Mouse (Mus musculus) brown adipose tissue, adult 24 weeks (tissue): ENCODE results near the gene Xpot. TPM values are rescaled to one million over a fixed set of nuclear protein-coding genes. Genes with fewer than 3 reads are reported as not detected.

Source experiments
- H3K27ac ChIP-seq: fragments of 200-500 bp; replicated peaks from 2 replicates; pipeline ENCODE4 v1.5.1; 2012; ENCODE audit warnings: low read depth, mild to moderate bottlenecking, low read length
- H3K4me1 ChIP-seq: fragments of 200-500 bp; 2 replicates; pipeline ENCODE4 v1.6.1; 2012; ENCODE audit warnings: low read length, mixed read lengths; ENCODE audit not compliant: control insufficient read depth, insufficient read depth, insufficient read length
- H3K4me3 ChIP-seq: fragments of 200-500 bp; 2 replicates; pipeline ENCODE4 v1.5.1; 2012; ENCODE audit warnings: low read depth, mild to moderate bottlenecking, low read length, moderate library complexity; ENCODE audit not compliant: insufficient read depth
- polyA plus RNA-seq: library from polyadenylated mRNA; stranded (reverse); fragments of >200 nt; gene quantifications from 2 replicates; pipeline ENCODE4 v1.2.4, GENCODE M21; 2012; ENCODE audit not compliant: missing spikeins, insufficient read depth, insufficient read length

Xpot gene
- polyA plus RNA-seq, 1 experiment = 30.2 TPM

DNA sequence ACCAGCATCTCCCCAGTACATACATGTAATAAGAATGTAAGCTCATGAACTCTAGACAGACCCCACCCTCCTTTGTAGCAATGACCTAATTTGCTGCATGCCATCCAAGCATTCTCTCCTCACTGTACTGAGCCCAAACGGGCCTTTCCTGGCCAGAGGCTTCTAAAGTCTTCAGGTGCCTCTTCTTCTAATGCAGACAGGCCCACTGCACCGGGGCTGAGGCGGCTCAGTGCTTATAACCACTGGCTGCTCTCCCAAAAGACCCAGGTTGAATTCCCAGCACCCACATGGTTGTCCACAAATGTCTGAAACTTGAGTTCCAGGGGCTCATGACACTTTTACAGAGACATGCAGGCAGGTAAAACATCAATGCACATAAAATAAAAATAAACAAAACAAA, 55.1 kb downstream of the Xpot start:
- H3K4me3 ChIP-seq = no peak overlapping the region
- no peak overlapping the region for H3K27ac ChIP-seq
- H3K4me1 ChIP-seq = no peaks in the 10 kb centered on the region

DNA sequence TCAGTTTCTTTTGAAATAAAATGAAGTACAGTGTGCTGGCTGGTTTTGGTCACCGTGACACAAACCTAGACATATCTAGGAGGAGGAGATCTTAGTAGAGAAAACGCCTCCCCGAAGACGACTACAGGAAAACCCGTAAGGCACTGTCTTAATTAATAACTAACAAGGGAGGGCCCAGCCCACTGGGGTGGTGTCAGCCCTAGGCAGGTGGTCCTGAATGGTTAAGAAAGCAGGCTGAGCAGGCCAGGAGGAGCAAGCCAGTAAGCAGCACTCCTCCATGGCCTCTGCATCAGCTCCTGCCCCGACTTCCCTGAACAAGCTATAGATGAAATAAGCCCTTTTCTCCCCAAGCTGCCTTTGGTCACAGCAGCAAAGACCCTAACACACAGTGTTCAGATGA, 56.3 kb downstream of the Xpot start:
- H3K4me1 ChIP-seq = no peaks in the 10 kb centered on the region
- no peak overlapping the region for H3K4me3 ChIP-seq

DNA sequence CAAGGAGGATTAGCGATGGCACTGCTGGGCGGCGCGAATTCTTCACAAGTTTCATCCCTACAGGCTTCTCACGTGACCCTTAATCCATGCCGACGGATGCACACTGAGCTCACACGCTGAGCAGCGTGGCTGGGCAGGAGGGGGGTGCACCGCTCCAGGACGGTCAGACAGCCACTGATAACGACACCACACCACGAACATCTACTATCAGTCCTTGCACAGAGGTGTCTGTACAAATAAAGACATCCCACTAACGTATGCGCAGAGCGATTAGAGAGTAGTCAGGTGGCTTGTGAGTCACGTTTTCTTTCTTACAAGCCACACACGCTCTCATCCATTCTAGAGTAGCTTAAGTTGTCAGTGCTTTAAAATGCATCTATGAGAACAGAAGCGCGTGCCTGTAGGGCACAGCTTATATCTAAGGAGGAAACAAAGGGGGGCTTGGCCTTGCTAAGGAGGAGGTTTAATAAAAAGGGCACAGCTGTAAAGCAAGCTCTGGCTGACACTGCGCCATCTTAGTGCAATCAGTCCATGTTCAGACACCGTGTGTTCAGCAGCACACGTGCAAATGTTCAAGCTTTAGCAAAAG, 57.0 kb downstream of the Xpot start:
- H3K27ac ChIP-seq = no peak overlapping the region
- H3K4me1 ChIP-seq = no peaks in the 10 kb centered on the region
- H3K4me3 ChIP-seq = no peak overlapping the region

More for the DNA sequence above, 56.3 kb downstream of the Xpot start:
- H3K27ac ChIP-seq = no peak overlapping the region

DNA sequence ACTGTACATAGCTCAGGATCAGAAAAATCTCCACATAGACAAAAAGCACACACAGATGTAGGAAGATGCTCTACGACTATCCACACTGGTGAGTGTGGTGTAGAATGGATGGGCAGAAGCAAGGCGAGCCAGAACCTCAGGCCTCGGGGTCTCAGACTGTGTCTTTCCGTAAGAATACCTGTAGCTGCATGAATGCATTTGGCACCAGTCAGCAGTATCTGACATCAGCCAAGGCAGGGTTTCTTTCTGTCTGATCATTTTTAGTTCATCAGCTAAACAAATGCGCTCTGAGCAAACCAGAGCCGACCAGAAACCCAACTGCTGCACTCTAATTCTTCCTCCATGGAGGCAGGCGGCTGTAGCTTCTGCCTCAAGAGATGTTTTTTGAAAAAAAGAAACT, 57.6 kb downstream of the Xpot start:
- Histone ChIP-seq H3K4me3 (no peak overlapping the region), H3K27ac (no peak overlapping the region), H3K4me1 (no peaks in the 10 kb centered on the region)

DNA sequence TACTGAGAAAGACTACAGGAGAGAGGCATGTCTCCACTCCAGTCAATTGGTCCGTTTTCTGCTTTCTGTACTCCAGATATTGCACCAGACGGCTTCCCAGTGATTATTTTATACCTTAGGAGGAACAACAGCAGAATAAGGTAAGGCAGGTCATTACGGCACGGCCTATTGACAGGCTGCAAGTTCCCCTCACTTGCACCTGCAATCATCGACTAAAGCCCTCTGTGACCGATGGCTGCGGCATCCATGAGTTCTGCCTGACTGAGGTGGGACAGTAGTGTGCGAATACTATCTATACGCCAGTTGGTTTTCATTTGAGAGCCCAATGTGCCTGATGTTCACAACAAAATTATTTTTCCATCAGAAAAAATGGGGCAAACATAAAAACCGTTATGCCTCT, 58.1 kb downstream of the Xpot start:
- H3K4me3 ChIP-seq = no peak overlapping the region
- H3K27ac ChIP-seq = no peak overlapping the region
- H3K4me1 ChIP-seq = no peaks in the 10 kb centered on the region

DNA sequence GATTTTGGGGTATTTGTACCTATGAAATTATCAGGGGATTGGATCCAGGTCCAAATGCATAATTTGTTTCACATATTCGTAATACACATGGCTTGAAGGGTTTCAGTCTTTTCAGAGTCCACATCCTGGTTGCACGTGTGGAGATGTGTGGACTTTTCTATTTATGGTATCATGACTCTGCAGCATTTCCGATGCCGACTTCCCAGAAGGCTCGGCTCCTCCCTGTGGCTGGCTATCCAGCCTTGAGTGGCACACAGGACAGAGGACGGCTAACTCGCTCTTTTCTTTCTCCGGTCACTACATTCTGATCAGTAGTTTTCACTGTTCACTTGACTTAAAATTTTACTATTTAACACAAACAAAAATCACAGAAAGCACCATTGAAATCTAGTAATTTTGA, 61.7 kb downstream of the Xpot start:
- Histone ChIP-seq H3K27ac (no peak overlapping the region), H3K4me1 (no peaks in the 10 kb centered on the region), H3K4me3 (no peak overlapping the region)

DNA sequence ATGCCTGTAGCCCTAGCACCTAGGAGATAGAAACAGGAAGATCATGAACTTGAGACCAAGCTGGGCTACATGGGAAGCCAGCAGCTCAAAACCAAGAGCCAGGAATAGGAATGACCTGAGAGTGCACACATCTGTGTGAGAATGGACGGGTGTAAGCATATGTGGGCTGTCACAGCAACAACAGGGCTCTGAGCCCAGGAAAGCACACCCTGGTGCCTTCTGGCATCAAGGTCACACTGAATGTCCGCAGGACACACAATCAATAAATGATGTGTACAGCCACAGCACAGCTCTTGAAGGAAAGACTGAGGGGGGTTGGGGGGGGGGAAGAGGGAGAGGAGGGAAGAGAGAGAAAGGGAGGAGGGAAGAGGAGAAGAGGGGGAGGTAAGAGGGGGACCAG, 67.9 kb downstream of the Xpot start:
- Histone ChIP-seq H3K27ac (no peak overlapping the region), H3K4me3 (no peak overlapping the region), H3K4me1 (no peaks in the 10 kb centered on the region)

DNA sequence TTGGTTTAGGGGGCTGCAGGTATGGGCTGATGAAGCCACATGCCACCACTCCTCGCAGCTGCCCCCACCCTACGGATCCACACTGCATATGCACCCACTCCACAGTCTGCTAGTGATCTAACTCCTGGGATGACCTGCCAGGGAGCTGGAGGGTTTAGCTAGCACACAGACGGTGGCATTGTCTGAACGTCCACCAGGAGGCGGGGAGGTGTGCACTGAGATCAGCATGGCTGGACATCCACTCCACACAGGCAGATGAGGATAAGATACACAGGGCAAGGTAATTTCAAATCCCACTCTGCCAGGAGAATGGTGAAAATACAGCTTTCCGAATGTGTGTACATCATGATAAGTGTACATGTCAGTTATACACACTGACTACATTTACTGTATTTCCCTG, 69.9 kb downstream of the Xpot start:
- Histone ChIP-seq H3K4me1 (no peaks in the 10 kb centered on the region), H3K27ac (no peak overlapping the region), H3K4me3 (no peak overlapping the region)

DNA sequence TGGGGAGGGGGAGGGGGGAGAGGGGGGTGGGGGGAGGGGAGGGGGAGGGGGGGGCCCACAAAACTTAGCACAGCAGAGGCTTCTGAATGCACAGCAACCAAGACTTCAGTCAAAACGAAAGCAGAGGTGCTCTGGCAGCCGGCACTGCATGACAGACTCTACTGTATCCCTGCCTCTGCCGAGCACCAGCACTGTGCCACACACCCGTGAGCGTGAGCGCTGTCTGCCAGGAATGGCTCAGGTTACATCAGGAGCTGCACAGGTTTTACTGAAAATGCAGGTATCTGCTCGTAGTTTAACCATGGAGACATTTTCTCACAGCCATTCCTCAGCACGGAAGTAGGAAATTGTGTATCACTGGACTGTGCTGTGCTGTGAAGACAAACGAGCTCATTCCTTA, 75.8 kb downstream of the Xpot start:
- H3K4me1 ChIP-seq = no peaks in the 10 kb centered on the region
- H3K27ac ChIP-seq = no peak overlapping the region
- H3K4me3 ChIP-seq = no peak overlapping the region

DNA sequence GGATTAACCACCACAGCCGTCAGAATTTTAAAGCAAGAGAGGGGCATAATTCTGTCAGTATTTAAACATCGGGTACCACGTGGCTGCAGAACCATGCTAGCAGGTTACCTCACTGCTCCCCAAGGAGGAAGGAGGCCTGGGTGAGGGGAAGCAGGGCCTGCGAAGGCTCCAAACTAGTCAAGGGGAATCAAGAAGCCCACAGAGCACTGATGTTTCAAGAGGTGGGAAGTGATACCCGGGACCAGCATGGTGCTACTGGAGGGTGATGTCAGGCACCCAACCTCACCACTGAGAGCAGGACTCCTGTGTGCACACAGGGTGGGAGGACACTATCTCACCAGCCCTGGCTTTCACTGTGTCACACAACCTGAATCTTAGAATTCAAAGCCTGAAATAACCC, 76.5 kb downstream of the Xpot start:
- no peak overlapping the region for H3K4me3 ChIP-seq
- H3K27ac ChIP-seq = no peak overlapping the region
- no peaks in the 10 kb centered on the region for H3K4me1 ChIP-seq

DNA sequence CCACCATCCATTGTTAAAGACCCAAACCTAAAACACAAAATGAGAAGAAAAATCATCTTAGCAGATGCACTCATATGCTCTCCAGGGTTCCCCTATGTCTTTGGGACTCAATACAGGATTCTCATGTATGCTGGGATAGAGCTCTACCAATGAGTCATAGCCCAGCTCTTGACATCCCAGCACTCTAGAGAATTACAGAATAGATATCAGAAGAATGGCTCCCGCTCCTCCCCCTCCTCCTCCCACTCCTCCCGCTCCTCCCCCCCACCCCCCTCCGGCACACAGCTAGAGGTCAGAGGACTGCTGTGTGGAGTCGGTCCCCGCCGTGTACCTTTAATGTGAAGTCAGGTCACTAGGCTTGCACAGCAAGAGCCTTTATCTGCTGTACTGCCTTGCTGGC, 79.0 kb downstream of the Xpot start:
- no peak overlapping the region for H3K27ac ChIP-seq
- no peaks in the 10 kb centered on the region for H3K4me1 ChIP-seq
- no peak overlapping the region for H3K4me3 ChIP-seq

DNA sequence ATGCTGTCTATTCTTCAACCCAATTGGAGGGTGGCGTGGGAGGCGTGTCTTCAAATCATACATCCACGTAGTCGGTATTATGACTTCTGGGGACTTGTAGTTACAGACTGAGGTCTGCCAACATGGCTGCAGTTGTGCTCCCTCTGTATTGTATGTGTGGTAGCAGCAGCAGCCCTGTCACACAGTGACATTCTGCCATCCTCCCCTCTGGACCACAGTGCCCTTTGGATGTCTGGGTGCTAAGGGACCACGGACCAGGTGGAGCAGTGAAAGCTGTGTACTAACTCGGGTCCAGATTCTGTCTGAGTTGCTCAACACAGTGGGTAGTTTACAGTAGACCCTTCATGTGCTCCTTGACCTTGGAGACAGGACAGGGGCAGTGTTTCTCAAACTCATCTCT, 82.6 kb downstream of the Xpot start:
- Histone ChIP-seq H3K4me3 (no peak overlapping the region), H3K27ac (no peak overlapping the region), H3K4me1 (no peaks in the 10 kb centered on the region)

DNA sequence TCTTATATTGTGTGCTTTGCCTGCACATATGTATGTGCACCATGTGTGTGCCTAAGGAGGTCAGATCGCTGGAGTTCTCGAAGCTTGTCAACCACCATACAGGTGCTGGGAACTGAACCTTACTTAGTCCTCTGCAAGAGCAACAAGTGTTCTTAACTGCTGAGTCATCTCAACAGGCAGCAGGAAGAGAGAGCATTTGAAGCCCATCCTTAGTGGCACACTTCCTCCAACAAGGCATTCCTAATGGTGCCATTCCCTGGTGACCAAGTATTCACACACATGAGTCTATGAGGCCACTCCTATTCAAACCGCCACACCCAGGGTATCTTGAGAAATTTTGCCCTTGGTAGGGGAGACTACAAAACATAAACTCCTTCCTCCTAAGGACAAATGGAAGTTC, 84.0 kb downstream of the Xpot start:
- H3K4me3 ChIP-seq = no peak overlapping the region
- H3K4me1 ChIP-seq = no peaks in the 10 kb centered on the region
- H3K27ac ChIP-seq = no peak overlapping the region

Other genes starting within 250 kb of the Xpot start
- gene Rassf3, start 150.0 kb downstream of the Xpot start, polyA plus RNA-seq = 17.3 and 25.1 TPM in 2 replicates
- gene Tbk1, start 39.5 kb downstream of the Xpot start, polyA plus RNA-seq = 9.4 and 16.4 TPM in 2 replicates
- not detected in 2 replicates for gene D930020B18Rik, start 15.3 kb upstream of the Xpot start, polyA plus RNA-seq
- 2.8 TPM in 2 replicates for gene BC048403, start 113.6 kb upstream of the Xpot start, polyA plus RNA-seq